Mouse (Mus musculus): ENCODE results near the gene Fcrlb.
"Not testable (repeated sequence)": the region's sequence is repeated elsewhere in the genome, so short reads cannot be mapped to it uniquely, and the experiment has no call there.

The Fcrlb gene

GRCm38 (mm10) chr1:170912891-170913615 is at the start of gene Fcrlb:
Gene Fcrlb, minus strand, starts transcription at chr1:170912941.
- DNase-seq, result no peak

- no peak for DNase-seq
Measured at GRCm38 (mm10) chr1:170962301-170962700, 49.6 kb upstream of the Fcrlb start.

GRCm38 (mm10) chr1:170961101-170961500 is 48.4 kb upstream of the Fcrlb start:
- no peak for DNase-seq

- peak in 1 of 2 experiments; percentile 50 for DNase-seq
Measured at GRCm38 (mm10) chr1:170959791-170960190, 47.0 kb upstream of the Fcrlb start.

GRCm38 (mm10) chr1:170958225-170958624 is 45.5 kb upstream of the Fcrlb start:
- no peak for DNase-seq

- DNase-seq, result no peak
Measured at GRCm38 (mm10) chr1:170953192-170953591, 40.5 kb upstream of the Fcrlb start.

GRCm38 (mm10) chr1:170950772-170951171 is 38.0 kb upstream of the Fcrlb start:
- DNase-seq, result no peak

GRCm38 (mm10) chr1:170944908-170945307 is 32.2 kb upstream of the Fcrlb start:
- not testable (repeated sequence) for DNase-seq

GRCm38 (mm10) chr1:170944151-170944550 is 31.4 kb upstream of the Fcrlb start:
- DNase-seq, result not testable (repeated sequence)

- peak; percentile 9 to 13 for DNase-seq
Measured at GRCm38 (mm10) chr1:170939255-170939654, 26.5 kb upstream of the Fcrlb start.

GRCm38 (mm10) chr1:170934383-170934782 is 21.6 kb upstream of the Fcrlb start:
- DNase-seq, result no peak

- no peak for DNase-seq
Measured at GRCm38 (mm10) chr1:170933940-170934339, 21.2 kb upstream of the Fcrlb start.

- no peak for DNase-seq
Measured at GRCm38 (mm10) chr1:170933386-170933920, 20.7 kb upstream of the Fcrlb start.

- no peak for DNase-seq
Measured at GRCm38 (mm10) chr1:170932043-170932442, 19.3 kb upstream of the Fcrlb start.

- DNase-seq, result no peak
Measured at GRCm38 (mm10) chr1:170929245-170929644, 16.5 kb upstream of the Fcrlb start.

- DNase-seq, result no peak
Measured at GRCm38 (mm10) chr1:170928467-170928866, 15.7 kb upstream of the Fcrlb start.

- no peak for DNase-seq
Measured at GRCm38 (mm10) chr1:170927378-170927777, 14.6 kb upstream of the Fcrlb start, which contains the start of gene Fcrla. Gene Fcrla, minus strand, starts transcription at chr1:170927583.

GRCm38 (mm10) chr1:170926941-170927340 is 14.2 kb upstream of the Fcrlb start:
- no peak for DNase-seq

- no peak for DNase-seq
Measured at GRCm38 (mm10) chr1:170924485-170924884, 11.7 kb upstream of the Fcrlb start.

- DNase-seq, result no peak
Measured at GRCm38 (mm10) chr1:170919308-170919707, 6.6 kb upstream of the Fcrlb start.

GRCm38 (mm10) chr1:170915657-170916056 is 2.9 kb upstream of the Fcrlb start:
- no peak for DNase-seq

GRCm38 (mm10) chr1:170911907-170912660 is 657 bp downstream of the Fcrlb start:
- no peak for DNase-seq

- no peak for DNase-seq
Measured at GRCm38 (mm10) chr1:170908341-170908740, 4.4 kb downstream of the Fcrlb start.

Data from kidney, adult 8-10 months (tissue).